Mouse (Mus musculus) thymus, postnatal 14 days (tissue): ENCODE measurements around the gene Pkp3.
"Not testable (repeated sequence)": the region's sequence is repeated elsewhere in the genome, so short reads cannot be mapped to it uniquely, and the experiment has no call there.

ENCODE experiments used
- DNase-seq: peaks from one replicate; pipeline ENCODE4 v3.0.0; 2021

Pkp3 gene

GRCm38 (mm10) chr7:141077841-141078240, at the start of gene Pkp3:
Gene Pkp3 (plus strand): TSS chr7:141078218.
- DNase-seq: no peak

- DNase-seq: no peak
Measured at GRCm38 (mm10) chr7:141028831-141029230, 49.2 kb upstream of the Pkp3 start, which contains the start of gene Gm17387. Gene Gm17387 (plus strand): TSS chr7:141029131.

DNA sequence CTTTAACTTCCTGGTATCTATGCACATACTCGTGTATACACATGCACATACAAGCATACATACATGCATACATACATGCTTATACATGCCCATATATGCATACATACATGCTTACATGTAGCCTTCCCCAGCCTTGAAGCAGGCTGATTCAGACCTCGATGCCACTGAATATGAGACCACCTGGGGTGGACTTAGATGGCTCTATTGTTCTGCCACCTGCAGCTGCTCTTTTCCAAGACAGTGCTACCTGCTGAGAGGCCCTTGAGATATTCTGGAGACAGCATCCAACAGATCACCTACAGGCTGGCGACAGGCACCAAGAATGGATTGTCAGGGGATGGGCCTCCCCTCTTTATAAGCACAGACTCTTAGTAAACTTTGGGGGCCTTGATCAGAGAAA, 47.6 kb upstream of the Pkp3 start:
- no peak for DNase-seq

DNA sequence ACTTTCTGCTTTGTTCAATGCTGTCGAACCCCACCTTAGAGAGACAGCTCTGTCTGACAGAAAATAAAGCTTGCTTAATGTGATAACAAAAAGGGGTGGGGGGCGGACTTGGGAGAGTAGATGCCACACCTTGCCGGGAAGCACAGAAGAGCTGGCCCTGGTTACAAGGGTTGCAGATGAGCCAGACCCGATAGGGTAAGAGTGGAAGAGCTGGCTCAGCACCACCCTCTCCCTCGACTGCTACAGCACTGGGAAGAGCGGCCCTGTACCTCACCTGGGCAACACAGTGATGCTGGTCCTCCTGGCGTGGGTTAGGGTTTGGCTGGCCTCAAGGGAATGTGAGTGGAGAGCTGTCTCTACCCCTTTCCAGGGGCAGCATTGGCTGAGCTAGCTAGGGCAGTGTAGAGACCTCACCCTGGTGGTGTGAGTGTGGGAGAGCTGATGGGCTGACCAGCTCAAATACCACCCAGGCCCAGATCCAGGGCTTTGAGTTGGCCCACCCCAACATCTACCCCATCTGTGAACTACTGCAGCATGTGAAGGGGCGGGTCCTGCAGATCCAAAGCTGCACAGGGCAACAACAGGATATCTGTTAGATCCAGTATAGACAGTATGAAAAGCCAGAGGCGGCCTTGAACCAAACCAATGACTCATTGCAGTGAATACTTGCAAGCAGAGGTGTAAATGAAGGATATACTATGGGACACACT, 45.4 kb upstream of the Pkp3 start:
- no peak for DNase-seq

DNA sequence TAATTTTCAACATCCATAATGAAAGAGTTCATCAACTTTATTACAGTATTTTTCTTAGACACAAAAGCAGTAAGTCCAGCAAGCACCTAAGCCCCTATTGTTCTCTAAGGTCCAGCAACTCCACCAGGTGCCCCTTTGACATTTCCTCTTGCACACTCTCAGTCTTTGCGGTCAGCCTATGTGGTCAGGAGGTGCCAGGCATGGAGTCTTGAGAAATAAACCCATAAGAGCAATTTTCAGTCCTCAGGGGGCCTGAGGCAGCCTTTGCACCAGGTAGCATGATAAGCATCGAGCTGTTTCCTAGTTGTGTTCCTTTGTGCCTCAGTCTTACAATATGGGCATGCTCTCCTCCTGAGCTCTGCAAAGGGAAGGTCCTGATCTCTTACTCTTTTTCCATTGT, 41.4 kb upstream of the Pkp3 start:
- not testable (repeated sequence) for DNase-seq

DNA sequence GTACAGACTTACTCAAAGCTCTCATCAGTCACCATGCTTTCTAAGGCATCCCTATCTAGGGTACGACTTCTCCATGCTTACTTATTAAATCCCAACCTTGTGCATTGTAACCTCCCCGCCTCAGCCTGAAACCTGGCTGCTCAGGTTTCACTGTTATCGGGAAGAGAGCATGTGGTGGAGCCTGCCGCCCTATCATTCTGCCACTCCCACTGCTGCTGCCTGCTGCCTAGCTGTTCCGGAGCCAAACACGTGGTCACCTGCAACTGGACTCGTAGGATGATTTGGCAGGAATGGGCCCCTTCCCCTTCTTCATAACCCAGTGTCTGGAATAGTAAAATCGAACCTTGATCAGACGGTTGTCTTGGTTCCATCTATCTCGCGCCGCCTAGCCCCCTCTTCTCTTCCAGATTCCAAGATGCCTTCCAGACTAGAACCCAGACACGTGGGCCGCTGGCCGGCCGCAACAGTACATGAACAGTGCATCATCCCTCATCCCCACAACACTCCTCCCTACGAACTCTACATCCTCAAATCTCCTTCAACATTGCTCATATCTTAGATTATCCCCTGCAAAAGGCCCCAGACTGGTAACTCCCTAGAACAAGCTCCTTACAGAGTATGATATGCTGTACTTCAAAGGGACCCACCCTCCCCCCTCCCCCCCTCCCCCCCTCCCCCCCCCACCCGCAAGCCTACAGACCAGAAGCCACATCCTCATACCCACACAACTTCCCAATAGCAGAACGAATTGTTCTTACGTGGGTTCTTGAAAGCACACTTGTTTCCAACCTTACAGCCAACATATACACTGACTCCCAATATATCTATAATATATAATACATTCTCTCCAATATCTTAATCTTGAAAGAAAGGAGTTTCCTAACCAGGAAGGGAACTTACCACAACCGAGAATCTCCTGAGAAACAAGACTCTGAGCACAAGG, 39.7 kb upstream of the Pkp3 start:
- no peak for DNase-seq

GRCm38 (mm10) chr7:141039386-141040107, 38.5 kb upstream of the Pkp3 start:
- DNase-seq: no peak

GRCm38 (mm10) chr7:141040867-141041606, 37.0 kb upstream of the Pkp3 start:
- DNase-seq: no peak

GRCm38 (mm10) chr7:141041661-141042060, 36.4 kb upstream of the Pkp3 start:
- DNase-seq: no peak

DNA sequence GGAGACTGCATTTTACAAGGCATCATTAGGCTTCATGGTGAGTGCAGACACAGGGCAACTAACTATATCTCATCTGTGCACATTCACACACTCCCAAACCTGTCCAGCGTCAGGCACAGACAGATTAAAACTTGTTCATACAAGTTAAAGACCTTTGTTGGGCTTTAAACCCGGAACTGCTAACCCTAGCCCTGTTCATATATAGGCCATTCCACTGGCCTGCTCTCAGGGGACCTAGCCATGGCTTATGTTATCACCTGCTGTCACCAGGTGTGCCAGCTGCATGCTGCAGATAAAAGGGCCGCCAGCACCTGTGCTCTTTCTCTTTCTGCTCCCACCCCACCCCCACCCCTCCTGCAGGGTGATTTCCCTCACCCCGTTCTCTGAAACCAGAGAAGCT, 35.5 kb upstream of the Pkp3 start:
- no peak for DNase-seq

- no peak for DNase-seq
Measured at GRCm38 (mm10) chr7:141046931-141047580, 31.0 kb upstream of the Pkp3 start.

DNA sequence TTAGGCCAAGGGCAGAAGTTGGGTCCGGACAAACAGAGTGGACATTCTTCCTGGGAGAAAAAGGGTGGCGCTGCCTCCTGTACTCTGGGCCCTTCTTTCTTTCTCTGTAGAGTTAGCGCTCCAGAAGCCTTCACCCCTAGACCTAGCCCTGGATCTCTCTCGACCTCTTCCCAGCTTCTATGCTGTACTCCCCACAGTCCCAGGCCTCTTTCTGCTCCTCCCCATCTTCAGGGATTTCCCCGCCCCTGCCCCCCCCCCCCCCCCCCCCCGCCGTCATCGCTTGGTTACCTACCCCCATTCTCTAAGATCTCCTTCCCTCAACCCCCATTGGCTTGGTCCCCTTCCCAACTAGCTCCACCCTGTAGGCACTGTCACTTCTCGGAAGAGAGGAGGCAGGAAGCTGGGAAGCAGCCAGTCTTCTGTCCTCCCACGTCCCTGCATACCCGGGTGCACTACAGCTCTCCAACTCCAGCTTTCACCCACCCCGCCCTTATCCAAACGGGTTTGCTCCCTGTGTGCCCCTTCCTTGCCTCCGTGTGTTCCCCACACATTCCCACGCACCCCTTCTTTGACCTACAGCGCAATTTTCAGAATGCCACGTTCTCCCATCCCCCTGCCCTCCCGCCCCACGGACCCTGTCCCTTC, 30.3 kb upstream of the Pkp3 start:
- no peak for DNase-seq

GRCm38 (mm10) chr7:141048226-141049218, 29.5 kb upstream of the Pkp3 start:
- peak; percentile 90 for DNase-seq

DNA sequence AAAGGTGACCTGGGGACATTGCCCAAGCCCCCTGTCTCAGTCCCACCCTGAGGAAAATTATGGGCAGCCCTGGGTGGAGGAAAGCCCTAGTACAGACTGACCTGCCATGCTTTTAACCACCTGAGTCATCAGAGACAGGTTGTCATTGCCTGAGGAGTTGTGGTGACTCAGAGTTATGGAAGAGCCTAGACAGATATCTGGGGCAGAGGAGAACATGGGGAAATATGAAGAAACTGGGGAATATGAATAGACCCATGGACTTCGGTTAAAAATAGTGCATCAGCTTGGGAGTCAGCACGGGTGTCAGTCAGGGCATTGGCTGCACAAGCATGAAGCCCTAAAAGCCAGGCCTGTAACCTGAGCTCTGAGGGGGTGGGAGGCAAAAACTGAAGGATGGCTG, 28.7 kb upstream of the Pkp3 start:
- no peak for DNase-seq

DNA sequence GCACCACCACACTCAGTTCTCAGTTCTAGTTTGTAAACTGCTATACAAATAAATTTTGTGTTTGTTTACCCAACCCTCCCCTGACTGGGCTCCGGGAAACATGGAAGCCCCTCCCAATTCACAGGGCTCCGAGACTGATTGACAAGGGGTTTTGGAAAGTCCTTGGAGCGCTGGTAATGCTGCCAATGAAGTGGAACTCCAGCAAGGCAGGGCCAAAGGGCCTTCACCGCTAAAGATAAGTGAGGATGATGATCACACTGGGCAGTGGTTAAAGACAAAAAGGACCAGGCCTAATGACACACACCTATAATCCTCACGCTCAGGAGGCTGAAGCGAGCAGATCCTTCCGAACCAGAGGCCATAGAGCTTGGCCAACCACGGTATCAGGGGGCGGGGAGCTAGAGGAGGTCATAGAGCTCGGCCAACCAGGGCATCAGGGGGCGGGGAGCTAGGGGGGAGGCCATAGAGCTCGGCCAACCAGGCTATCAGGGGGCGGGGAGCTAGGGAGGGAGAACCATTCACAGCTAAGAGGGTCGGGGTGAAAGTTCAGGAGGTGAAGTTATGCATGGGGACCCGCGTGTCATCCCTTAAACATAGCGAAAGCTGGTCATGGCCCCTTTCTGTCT, 26.8 kb upstream of the Pkp3 start:
- no peak for DNase-seq

GRCm38 (mm10) chr7:141052016-141052415, 26.0 kb upstream of the Pkp3 start:
- DNase-seq: no peak

- no peak for DNase-seq
Measured at GRCm38 (mm10) chr7:141052421-141052820, 25.6 kb upstream of the Pkp3 start.

GRCm38 (mm10) chr7:141055785-141056184, 22.2 kb upstream of the Pkp3 start:
- no peak for DNase-seq

DNA sequence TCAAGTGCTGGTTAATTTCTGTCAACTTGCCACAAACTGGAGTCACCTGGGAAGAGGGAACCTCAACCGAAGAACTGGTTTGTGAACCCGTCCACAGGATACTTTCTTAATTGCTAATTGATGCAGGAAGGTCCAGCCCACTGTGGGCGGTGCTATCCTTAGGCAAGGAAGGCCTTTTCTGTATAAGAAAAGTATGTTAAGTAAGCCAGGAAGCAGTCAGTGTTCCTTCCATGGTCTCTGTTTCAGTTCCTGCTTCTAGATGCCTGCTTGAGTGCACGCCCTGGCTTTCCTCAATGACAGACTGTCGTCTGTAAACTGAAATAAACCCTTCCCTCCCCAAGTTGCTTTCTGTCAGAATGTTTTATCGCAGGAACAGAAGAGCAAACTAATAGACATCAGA, 21.0 kb upstream of the Pkp3 start:
- no peak for DNase-seq

DNA sequence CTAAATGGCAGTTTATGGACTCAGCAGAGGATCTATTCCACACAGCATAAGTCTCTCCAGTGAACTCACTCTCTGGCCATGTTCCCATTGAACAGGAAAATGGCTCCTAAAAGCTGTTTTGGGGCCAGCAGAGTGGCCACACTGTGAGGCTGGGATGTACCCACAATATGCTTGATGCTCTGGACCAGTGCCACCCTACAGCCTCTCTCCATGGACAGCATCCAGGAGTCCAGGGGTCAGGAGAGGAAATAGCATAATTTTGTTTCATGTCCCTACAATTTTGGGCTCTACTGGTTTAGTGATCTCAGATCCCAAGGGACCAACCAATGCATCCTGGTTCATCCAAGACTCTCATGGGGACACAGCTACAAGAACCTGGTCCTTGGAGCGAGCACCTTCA, 20.5 kb upstream of the Pkp3 start:
- DNase-seq: no peak
